Mouse (Mus musculus) cortical plate, adult 2 months (tissue): ENCODE data around the gene Zcchc24.

Experiments used
- CTCF ChIP-seq: fragments of 200-500 bp; IDR thresholded peaks from 2 replicates; pipeline ENCODE4 v1.5.1; 2011; ENCODE audit warnings: mild to moderate bottlenecking, control low read depth, low read length; ENCODE audit not compliant: insufficient read depth; ENCODE audit errors: extremely low read depth
- POLR2A ChIP-seq: fragments of 200-500 bp; IDR thresholded peaks from 2 replicates; pipeline ENCODE4 v1.6.1; 2011; ENCODE audit warnings: mild to moderate bottlenecking, low read length, control low read depth; ENCODE audit not compliant: insufficient read depth; ENCODE audit errors: extremely low read depth

DNA sequence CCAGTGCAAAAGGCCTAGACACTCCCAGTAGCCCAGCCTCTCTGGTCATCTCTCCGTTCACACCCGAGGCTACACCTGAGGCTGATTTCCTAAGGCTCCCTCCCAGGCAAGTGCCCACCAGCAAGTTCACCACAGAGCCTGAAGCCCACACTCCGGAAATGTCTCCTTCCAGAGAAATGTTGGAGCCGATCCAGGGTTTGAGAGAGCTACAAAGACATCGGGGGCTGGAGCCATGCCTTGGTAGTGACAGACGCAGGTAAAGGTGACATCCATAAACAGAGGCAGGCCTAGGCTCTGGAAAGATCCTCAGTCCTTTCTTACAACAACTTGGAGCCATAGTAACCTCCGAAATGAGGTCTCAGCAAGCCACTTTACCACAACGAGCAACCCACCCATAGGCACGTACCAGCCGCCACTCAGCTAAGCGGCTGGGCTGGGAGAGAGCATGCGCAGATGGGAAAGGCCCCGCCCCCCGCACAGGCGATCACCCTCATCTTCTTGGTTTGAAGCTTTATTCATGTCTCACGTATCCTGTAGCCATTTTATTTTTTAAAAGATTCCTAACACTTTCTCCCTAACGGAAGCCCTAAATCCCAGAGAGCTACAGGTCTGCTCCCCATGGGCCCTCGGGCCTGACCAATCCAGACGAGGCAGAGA lies 103.4 kb downstream of the Zcchc24 start:
- no peak for TF ChIP-seq POLR2A
- TF ChIP-seq CTCF: no peak
